Mouse (Mus musculus) embryonic fibroblast, embryonic 13.5 days (primary cell): ENCODE results near the gene Dab2ip.

ENCODE experiments used
- CTCF ChIP-seq: IDR thresholded peaks from 2 replicates; pipeline ENCODE4 v1.5.1; 2011; ENCODE audit warnings: mild to moderate bottlenecking, control low read depth, low read length, moderate library complexity, borderline replicate concordance; ENCODE audit not compliant: insufficient read depth
- POLR2A ChIP-seq: IDR thresholded peaks from 2 replicates; pipeline ENCODE4 v1.6.1; 2011; ENCODE audit warnings: low read depth, mild to moderate bottlenecking, control low read depth, low read length, moderate library complexity

DNA sequence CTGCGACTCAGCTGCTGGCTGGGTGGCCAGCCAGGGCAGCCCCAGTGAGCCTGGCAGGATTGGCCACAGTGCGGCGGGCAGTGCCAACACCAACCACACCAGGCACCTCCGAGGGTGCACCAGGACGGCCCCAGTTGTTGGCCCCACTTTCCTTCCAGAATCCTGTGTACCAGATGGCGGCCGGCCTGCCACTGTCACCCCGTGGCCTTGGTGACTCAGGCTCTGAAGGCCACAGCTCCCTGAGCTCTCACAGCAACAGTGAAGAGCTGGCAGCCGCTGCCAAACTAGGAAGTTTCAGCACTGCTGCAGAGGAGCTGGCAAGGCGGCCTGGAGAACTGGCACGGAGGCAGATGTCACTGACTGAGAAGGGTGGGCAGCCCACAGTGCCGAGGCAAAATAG, 162.0 kb downstream of the Dab2ip start:
- TF ChIP-seq CTCF (no peak), POLR2A (no peak)
